Mouse (Mus musculus) neural tube, embryonic 15.5 days (tissue): ENCODE measurements around the gene Amer2. TPM values are rescaled to one million over a fixed set of nuclear protein-coding genes. Genes with fewer than 3 reads are reported as not detected.

Experiments used
- ATAC-seq: fragments of 200-750 bp; cut with Nextera tagmentation; 2 replicates; pipeline ENCODE4 v1.8.0; 2017; ENCODE audit warnings: mild to moderate bottlenecking, moderate TSS enrichment, moderate library complexity; ENCODE audit not compliant: low FRiP score
- H3K27ac ChIP-seq: fragments of 300-500 bp; sonication (generic); replicated peaks from 2 replicates; pipeline ENCODE4 v1.5.1; 2015; ENCODE audit warnings: mild to moderate bottlenecking, inconsistent platforms
- H3K27me3 ChIP-seq: fragments of 300-500 bp; sonication (generic); replicated peaks from 2 replicates; pipeline ENCODE4 v1.6.1; 2015; ENCODE audit warnings: inconsistent platforms
- H3K36me3 ChIP-seq: fragments of 300-500 bp; sonication (generic); 2 replicates; pipeline ENCODE4 v1.6.1; 2015; ENCODE audit warnings: inconsistent platforms
- H3K4me1 ChIP-seq: fragments of 300-500 bp; sonication (generic); 2 replicates; pipeline ENCODE4 v1.6.1; 2015; ENCODE audit warnings: inconsistent platforms
- H3K4me2 ChIP-seq: fragments of 300-500 bp; sonication (generic); 2 replicates; pipeline ENCODE4 v1.6.1; 2015; ENCODE audit warnings: inconsistent platforms, mild to moderate bottlenecking, moderate library complexity
- H3K4me3 ChIP-seq: fragments of 300-500 bp; sonication (generic); replicated peaks from 2 replicates; pipeline ENCODE4 v1.5.1; 2015; ENCODE audit warnings: mild to moderate bottlenecking, inconsistent platforms
- H3K9ac ChIP-seq: fragments of 300-500 bp; sonication (generic); replicated peaks from 2 replicates; pipeline ENCODE4 v1.6.1; 2015; ENCODE audit warnings: mild to moderate bottlenecking, inconsistent platforms
- H3K9me3 ChIP-seq: fragments of 300-500 bp; sonication (generic); replicated peaks from 2 replicates; pipeline ENCODE4 v1.6.1; 2016; ENCODE audit warnings: inconsistent platforms
- WGBS: fragments of 180-500 bp; shearing (Covaris S2); methylation state at CpG from one replicate; pipeline ENCODE4 v1.1.7; 2015; ENCODE audit warnings: mixed read lengths; 5-methylcytosine and 5-hydroxymethylcytosine counted together
- polyA plus RNA-seq: library from polyadenylated mRNA; unstranded; fragments of >200 nt; fragmentation: Nextera tagmentation; extraction: Ambion mirVana; gene quantifications from 2 replicates; pipeline ENCODE4 v1.2.1, GENCODE M21; 2015

Amer2 gene
- polyA plus RNA-seq, 1 experiment from 2014 or later: 30.5 TPM

GRCm38 (mm10) chr14:60378057-60378565 is 5.1 kb downstream of the Amer2 start:
- H3K4me1 ChIP-seq: peaks cover 37% of the 10 kb centered on the region
- peak overlapping the region; percentile 88 for H3K4me2 ChIP-seq
- H3K27ac ChIP-seq: peak overlapping the region; percentile 98
- no peaks in the 10 kb centered on the region for H3K9me3 ChIP-seq
- ATAC-seq: peak; percentile 94
- peaks cover 3% of the 10 kb centered on the region; the same call in 1 of the 2 replicates for H3K27me3 ChIP-seq
- H3K9ac ChIP-seq: peak overlapping the region; percentile 96
- no peaks in the 10 kb centered on the region for H3K36me3 ChIP-seq
- H3K4me3 ChIP-seq: peak overlapping the region; percentile 89
- WGBS: under 1% methylated on average over 53 of the region's 53 CpGs

- Histone ChIP-seq H3K27me3 (peaks cover 3% of the 10 kb centered on the region; the same call in 1 of the 2 replicates), H3K36me3 (no peaks in the 10 kb centered on the region), H3K4me1 (peaks cover 43% of the 10 kb centered on the region), H3K4me3 (peak overlapping the region; percentile 89), H3K4me2 (peak overlapping the region; percentile 88), H3K27ac (peak overlapping the region; percentile 98), H3K9me3 (no peaks in the 10 kb centered on the region), H3K9ac (peak overlapping the region; percentile 96)
- WGBS: under 1% methylated on average over 75 of the region's 77 CpGs
- ATAC-seq: peak; percentile 71
Measured at GRCm38 (mm10) chr14:60378566-60379322, 5.7 kb downstream of the Amer2 start.

- H3K4me3 ChIP-seq: peak overlapping the region; percentile 89
- no peaks in the 10 kb centered on the region for H3K9me3 ChIP-seq
- H3K27ac ChIP-seq: peak overlapping the region; percentile 98
- 36% methylated on average over 20 of the region's 20 CpGs for WGBS
- H3K36me3 ChIP-seq: no peaks in the 10 kb centered on the region
- H3K9ac ChIP-seq: peak overlapping the region; percentile 96
- H3K27me3 ChIP-seq: peaks cover 3% of the 10 kb centered on the region; the same call in 1 of the 2 replicates
- peak overlapping the region; percentile 88 for H3K4me2 ChIP-seq
- H3K4me1 ChIP-seq: peaks cover 50% of the 10 kb centered on the region
- ATAC-seq: no peak
Measured at GRCm38 (mm10) chr14:60379323-60379957, 6.4 kb downstream of the Amer2 start.

DNA sequence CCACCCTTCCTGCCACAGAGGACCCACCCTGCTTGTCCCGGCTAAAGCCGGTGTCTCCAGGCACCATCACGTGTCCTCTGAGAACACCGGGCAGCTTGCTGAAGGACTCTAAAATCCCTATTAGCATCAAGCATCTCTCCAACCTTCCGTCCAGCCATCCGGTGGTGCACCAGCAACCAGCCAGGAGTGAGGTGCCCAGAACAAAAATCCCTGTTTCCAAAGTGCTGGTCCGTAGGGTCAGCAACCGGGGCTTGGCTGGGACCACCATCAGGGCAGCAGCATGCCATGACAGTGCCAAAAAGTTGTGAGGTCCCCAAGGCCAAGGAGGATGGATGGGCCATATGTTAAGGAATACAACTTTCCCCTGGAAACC is 6.9 kb downstream of the Amer2 start:
- H3K4me1 ChIP-seq: peaks cover 55% of the 10 kb centered on the region
- no peaks in the 10 kb centered on the region for H3K9me3 ChIP-seq
- peak overlapping the region; percentile 88 for H3K4me2 ChIP-seq
- H3K27me3 ChIP-seq: peaks cover 3% of the 10 kb centered on the region; the same call in 1 of the 2 replicates
- 0 out of 2 replicates have a peak overlapping the region, but pooled peaks have one; percentile 98 for H3K27ac ChIP-seq
- H3K9ac ChIP-seq: peak overlapping the region; percentile 96
- 77% methylated on average over 8 of the region's 8 CpGs for WGBS
- no peaks in the 10 kb centered on the region for H3K36me3 ChIP-seq
- no peak for ATAC-seq
- peak overlapping the region; percentile 89 for H3K4me3 ChIP-seq

DNA sequence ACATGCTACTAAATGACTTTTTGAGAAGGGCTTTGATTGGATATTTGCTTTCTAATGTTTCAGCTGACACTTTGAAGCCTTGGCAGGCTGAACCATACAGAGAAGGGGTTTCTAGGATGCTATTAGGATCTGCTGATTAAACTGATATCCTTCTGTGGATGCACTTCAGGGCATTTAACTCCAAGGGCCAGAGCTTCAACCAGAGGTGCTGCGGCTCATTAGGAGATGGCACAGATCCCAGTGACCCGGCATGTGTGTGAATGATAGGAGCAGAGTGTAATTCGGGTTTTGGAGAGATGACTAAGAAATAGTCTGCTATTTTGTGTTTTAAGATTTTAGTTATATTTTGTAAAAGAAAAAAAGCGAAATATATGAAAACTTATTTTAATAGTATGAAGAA is 8.6 kb downstream of the Amer2 start:
- no peaks in the 10 kb centered on the region for H3K9me3 ChIP-seq
- H3K36me3 ChIP-seq: no peaks in the 10 kb centered on the region
- WGBS: 42% methylated on average over 4 of the region's 4 CpGs
- no peak for ATAC-seq
- H3K27me3 ChIP-seq: no peaks in the 10 kb centered on the region
- H3K27ac ChIP-seq: no peak overlapping the region
- peak overlapping the region; percentile 34 for H3K4me3 ChIP-seq
- H3K4me2 ChIP-seq: peak overlapping the region; percentile 88
- H3K4me1 ChIP-seq: peaks cover 70% of the 10 kb centered on the region
- H3K9ac ChIP-seq: peak overlapping the region; percentile 40; the same call in 1 of the 2 replicates

GRCm38 (mm10) chr14:60383816-60384215 is 10.8 kb downstream of the Amer2 start:
- Histone ChIP-seq H3K9me3 (no peaks in the 10 kb centered on the region), H3K4me2 (peak overlapping the region; percentile 88), H3K4me3 (peak overlapping the region; percentile 24), H3K27ac (0 out of 2 replicates have a peak overlapping the region, but pooled peaks have one; percentile 23), H3K9ac (no peak overlapping the region), H3K36me3 (no peaks in the 10 kb centered on the region), H3K27me3 (no peaks in the 10 kb centered on the region), H3K4me1 (peaks cover 72% of the 10 kb centered on the region)
- no peak for ATAC-seq
- 59% methylated on average over 7 of the region's 7 CpGs for WGBS

DNA sequence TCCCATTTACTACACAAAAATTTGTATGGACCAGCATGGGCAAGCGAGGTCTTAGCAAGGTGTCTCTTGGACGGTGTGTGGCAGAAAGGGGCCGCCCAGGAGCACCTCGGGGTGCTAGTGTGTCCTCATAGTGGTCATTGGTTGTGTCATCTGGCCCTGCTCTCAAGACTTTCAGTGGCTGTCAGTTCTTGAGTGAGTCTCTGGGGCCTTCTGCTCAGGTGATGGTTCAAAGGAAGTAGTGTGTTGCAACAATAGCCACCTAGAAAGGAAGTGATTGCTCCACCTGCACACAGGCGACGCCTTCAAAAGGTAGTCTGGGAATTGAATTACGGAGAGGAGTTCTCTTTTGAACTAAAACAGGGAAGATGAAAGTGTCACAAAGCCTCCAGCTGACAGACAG is 11.2 kb downstream of the Amer2 start:
- Histone ChIP-seq H3K36me3 (no peaks in the 10 kb centered on the region), H3K9me3 (no peaks in the 10 kb centered on the region), H3K27me3 (no peaks in the 10 kb centered on the region), H3K9ac (no peak overlapping the region), H3K27ac (0 out of 2 replicates have a peak overlapping the region, but pooled peaks have one; percentile 23), H3K4me1 (peaks cover 72% of the 10 kb centered on the region), H3K4me2 (peak overlapping the region; percentile 88), H3K4me3 (no peak overlapping the region)
- WGBS: 80% methylated on average over 7 of the region's 7 CpGs
- ATAC-seq: no peak

- WGBS: 21% methylated on average over 6 of the region's 6 CpGs
- Histone ChIP-seq H3K4me2 (peak overlapping the region; percentile 88), H3K4me1 (peaks cover 63% of the 10 kb centered on the region), H3K9ac (no peak overlapping the region), H3K27ac (no peak overlapping the region), H3K4me3 (no peak overlapping the region), H3K9me3 (no peaks in the 10 kb centered on the region), H3K36me3 (peaks cover 4% of the 10 kb centered on the region; the same call in 1 of the 2 replicates), H3K27me3 (no peaks in the 10 kb centered on the region)
- peak; percentile 19; the same call in 1 of the 2 replicates for ATAC-seq
Measured at GRCm38 (mm10) chr14:60385079-60385643, 12.1 kb downstream of the Amer2 start.

- peaks cover 54% of the 10 kb centered on the region for H3K4me1 ChIP-seq
- WGBS: 71% methylated on average over 6 of the region's 6 CpGs
- no peak for ATAC-seq
- no peak overlapping the region for H3K9ac ChIP-seq
- peaks cover 9% of the 10 kb centered on the region for H3K36me3 ChIP-seq
- H3K27ac ChIP-seq: no peak overlapping the region
- H3K9me3 ChIP-seq: no peaks in the 10 kb centered on the region
- no peak overlapping the region for H3K4me2 ChIP-seq
- no peaks in the 10 kb centered on the region for H3K27me3 ChIP-seq
- no peak overlapping the region for H3K4me3 ChIP-seq
Measured at GRCm38 (mm10) chr14:60386591-60387501, 13.8 kb downstream of the Amer2 start.

DNA sequence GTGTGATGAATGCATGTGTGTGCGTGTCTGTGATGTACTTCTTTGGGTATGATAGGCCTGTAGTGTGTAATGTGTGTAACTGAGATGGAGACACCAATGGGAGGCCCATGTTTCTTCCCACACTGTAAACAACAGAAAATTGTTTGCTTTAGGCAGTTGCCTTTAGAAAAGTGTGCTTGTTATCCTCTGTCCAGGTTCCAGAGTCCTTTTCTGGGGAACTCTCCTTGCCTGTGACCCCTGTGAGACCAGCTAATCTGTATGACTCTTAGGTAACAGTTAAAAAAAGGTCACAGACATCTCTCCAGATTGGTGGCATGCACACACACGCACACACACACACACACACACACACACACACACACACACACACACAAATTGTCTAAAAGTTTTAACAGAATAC is 15.3 kb downstream of the Amer2 start:
- Histone ChIP-seq H3K4me2 (no peak overlapping the region), H3K27ac (no peak overlapping the region), H3K4me1 (peaks cover 41% of the 10 kb centered on the region), H3K36me3 (peaks cover 9% of the 10 kb centered on the region), H3K9me3 (no peaks in the 10 kb centered on the region), H3K27me3 (no peaks in the 10 kb centered on the region), H3K9ac (no peak overlapping the region), H3K4me3 (no peak overlapping the region)
- WGBS: 97% methylated on average over 2 of the region's 2 CpGs
- ATAC-seq: no peak

DNA sequence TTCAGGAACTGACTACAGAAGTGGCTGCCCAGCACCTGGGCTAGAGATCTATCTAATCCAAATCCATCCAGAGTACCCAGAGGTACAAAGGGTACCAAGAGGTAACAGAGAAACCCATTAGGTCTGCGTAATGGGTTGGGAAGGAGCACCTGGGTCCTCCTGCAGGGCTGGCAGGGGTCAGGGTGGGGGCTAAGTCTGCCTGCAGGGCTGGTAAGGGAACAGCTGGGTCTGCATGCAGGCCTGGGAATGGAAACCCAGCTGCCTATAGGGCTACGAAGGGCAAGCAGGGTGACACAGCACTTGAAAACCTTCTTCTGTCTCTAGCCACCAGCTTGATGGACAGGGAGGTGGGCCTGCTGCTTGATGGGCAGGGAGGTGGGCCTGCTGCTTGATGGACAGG is 19.1 kb downstream of the Amer2 start:
- H3K27ac ChIP-seq: no peak overlapping the region
- no peak for ATAC-seq
- 59% methylated on average over 2 of the region's 2 CpGs for WGBS

More for the DNA sequence above, 19.1 kb downstream of the Amer2 start:
- no peaks in the 10 kb centered on the region for H3K9me3 ChIP-seq
- no peak overlapping the region for H3K9ac ChIP-seq
- no peaks in the 10 kb centered on the region for H3K27me3 ChIP-seq
- H3K4me1 ChIP-seq: peaks cover 4% of the 10 kb centered on the region; the same call in 1 of the 2 replicates
- H3K4me3 ChIP-seq: no peak overlapping the region
- H3K4me2 ChIP-seq: no peak overlapping the region
- peaks cover 9% of the 10 kb centered on the region for H3K36me3 ChIP-seq
